Mouse (Mus musculus): ENCODE results near the gene Mitf.

DNA sequence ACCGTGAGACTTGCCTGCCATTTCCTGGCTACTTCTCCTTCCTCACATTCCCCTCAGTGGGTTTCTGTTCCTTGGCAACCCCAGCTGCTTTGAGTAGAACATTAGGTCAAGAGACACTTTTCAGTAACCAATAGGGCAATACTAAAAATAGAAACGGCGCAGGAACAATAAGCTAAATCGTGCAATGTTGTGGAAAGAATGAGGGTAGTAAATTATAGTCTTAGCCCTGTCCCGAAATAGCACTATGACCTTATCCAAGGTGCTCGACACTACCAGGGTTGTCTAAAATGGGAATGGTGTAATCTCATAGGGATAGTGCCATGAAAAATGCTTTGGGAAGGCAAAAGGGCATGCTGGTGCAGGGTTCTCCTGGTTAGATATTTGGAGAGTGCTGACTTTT is 70.6 kb downstream of the Mitf start:
- TF ChIP-seq POLR2A (IDR thresholded peaks at IDR 0.05; ENCODE audit: insufficient read depth, low read depth, low read length) (no peak), CTCF (IDR thresholded peaks at IDR 0.05; ENCODE audit: insufficient read depth, low read depth, low read length) (no peak)
